ENCODE assay signal across 19 mouse cellular contexts in genomic region chr11:114296816-114297334, GRCm38 (mm10).
DNase-seq lines count a peak whose midpoint lies in the region; ATAC-seq lines count a peak whose summit lies in the region.
"Had no signal": no experiment of that assay in that cellular context is flagged by ENCODE, and none has a peak within 500 bp of the region (broad histone marks: within the 10 kb centered on the region; RNA-seq: fewer than 3 reads in every experiment).

No protein-coding gene starts in this region.

- intact Hi-C loops in gastrocnemius, postnatal 14 days (cut with DNase I; ENCODE audit: low total_unique reads), result no loop called here

- peak; percentile 14 for DNase-seq in c-Kit-positive CD71-negative TER-119-negative erythroid progenitor cells, embryonic 14.5 days (ENCODE audit: low read depth)
- DNase-seq in thymus, postnatal 10 days (ENCODE audit: low spot score in 2 of 2), result peak; percentile 31 to 41
- no peak for DNase-seq in gastrocnemius, postnatal 14 days
- no peak for DNase-seq in lung, postnatal 10 days
- DNase-seq in cerebellum, adult 9-11 months, result no peak
- DNase-seq: adrenal gland, postnatal 10 days; B cell, adult 2 months; cerebellum, adult 11-12 months; cerebellum, postnatal 10 days; gastrocnemius, adult 2 months; kidney, adult 2 months; kidney, postnatal 4 days had no signal

- ATAC-seq in common myeloid progenitor, adult 5-6 weeks (replicated peaks; ENCODE audit: low read depth, poor library complexity, severe bottlenecking), result peak; percentile 79
- peak; percentile 58 for ATAC-seq in megakaryocyte progenitor cell, adult 5-6 weeks (replicated peaks; ENCODE audit: poor library complexity)
- no peak for ATAC-seq in megakaryocyte, adult 5-6 weeks (ENCODE audit: poor library complexity, severe bottlenecking)
- ATAC-seq: forebrain, embryonic 16.5 days; hindbrain, embryonic 16.5 days; intestine, embryonic 15.5 days; Patski had no signal

Comparison
In these comparisons a context has a peak if more than half of its experiments do, and no peak if none do; other contexts are left out.
1. DNase-seq: peak in c-Kit-positive CD71-negative TER-119-negative erythroid progenitor cells, embryonic 14.5 days (single experiment) and thymus, postnatal 10 days (2 of 2); none in gastrocnemius, postnatal 14 days (single experiment), lung, postnatal 10 days (single experiment) and cerebellum, adult 9-11 months (single experiment).